Mouse (Mus musculus) megakaryocyte, embryonic 14.5 days (primary cell): ENCODE results near the gene Foxn3.

Source experiments
- FLI1 ChIP-seq: IDR thresholded peaks from 2 replicates; pipeline ENCODE4 v1.6.1; 2012; ENCODE audit warnings: low read length, inconsistent platforms, mixed read lengths
- GATA1 ChIP-seq: IDR thresholded peaks from 3 replicates; pipeline ENCODE4 v1.6.1; 2012; ENCODE audit warnings: mixed read lengths, low read length, inconsistent platforms, borderline replicate concordance

DNA sequence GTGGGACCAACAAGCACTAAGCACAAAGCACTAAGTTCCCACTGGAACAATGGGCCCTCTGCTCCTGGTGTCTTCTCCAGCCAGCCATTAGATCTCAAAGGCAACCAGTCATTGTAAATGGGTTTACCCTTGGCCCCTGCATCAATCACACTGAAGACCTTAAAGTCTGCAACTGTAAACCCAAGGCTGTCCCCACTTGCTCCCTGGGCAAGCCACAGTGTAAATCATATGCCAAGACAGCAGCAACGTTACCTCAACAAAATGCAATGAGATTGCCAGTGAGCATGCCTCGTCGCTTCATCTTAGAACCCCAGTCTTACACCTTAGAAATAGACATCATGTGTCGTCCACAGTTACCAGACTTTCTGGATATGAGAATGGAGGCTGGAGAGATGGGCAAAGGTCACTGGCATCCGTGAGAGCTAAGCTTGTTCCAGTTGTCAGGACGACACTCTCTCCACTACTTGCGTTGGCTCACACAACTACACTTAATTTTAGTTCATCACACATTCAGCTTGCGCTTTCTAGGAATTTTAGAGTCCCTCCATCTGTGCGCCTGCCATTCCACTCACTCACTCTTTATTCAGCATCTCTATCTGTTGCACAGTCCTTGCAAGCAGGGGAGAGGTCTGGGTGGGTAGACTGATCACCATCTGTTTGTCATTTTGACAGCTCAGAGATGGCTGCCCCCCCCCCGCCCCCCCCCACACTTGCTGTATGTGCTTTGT is 89.8 kb downstream of the Foxn3 start:
- no peak for TF ChIP-seq GATA1
- TF ChIP-seq FLI1: no peak
